Mouse (Mus musculus) E14TG2a.4 (cell line): ENCODE data around the gene 1700069L16Rik.

Experiments
- CTCF ChIP-seq: conservative IDR thresholded peaks from 2 replicates; pipeline ENCODE4 v1.5.1; 2014; ENCODE audit warnings: low read length
- NANOG ChIP-seq: IDR thresholded peaks from 2 replicates; pipeline ENCODE4 v1.6.1; 2014; ENCODE audit warnings: borderline replicate concordance, low read length, mixed read lengths
- POU5F1 ChIP-seq: IDR thresholded peaks from 2 replicates; pipeline ENCODE4 v1.6.1; 2014; ENCODE audit warnings: low read length, borderline replicate concordance

GRCm38 (mm10) chr5:113727238-113727637, 2.7 kb upstream of the 1700069L16Rik start:
- no peak for TF ChIP-seq CTCF
- TF ChIP-seq POU5F1, result no peak
- no peak for TF ChIP-seq NANOG
